8 mouse cellular contexts compared by ENCODE assay signal in genomic region chr2:148572165-148572564, GRCm38 (mm10).
DNase-seq lines count a peak whose midpoint lies in the region; TF ChIP-seq lines count a peak whose summit lies in the region.

No protein-coding gene starts in this region.

- peak; percentile 64 for TF ChIP-seq CTCF in cortical plate, adult 2 months (IDR thresholded peaks at IDR 0.05; ENCODE audit: extremely low read depth, insufficient read depth, low read length)

- H3K4me3 ChIP-seq in cortical plate, adult 2 months (ENCODE audit: insufficient read depth, low read length): no peak overlapping the region

- no peak overlapping the region for H3K27ac ChIP-seq in cortical plate, adult 2 months (ENCODE audit: insufficient read depth, low read length)

- peak; percentile 85 to 86 for DNase-seq in cerebellum, postnatal 10 days
- no peak for DNase-seq in cerebellum, adult 11 months
- DNase-seq in B cell, adult 2 months: peak; percentile 62 to 67
- peak; percentile 79 to 84 for DNase-seq in heart, postnatal 10 days
- DNase-seq in layer of hippocampus, adult 9-10 months (ENCODE audit: low spot score): peak; percentile 59
- DNase-seq in lung, postnatal 14 days: peak; percentile 82
- DNase-seq in spleen, postnatal 4 days (ENCODE audit: low spot score in 2 of 2): peak; percentile 59 to 79

- no peaks in the 10 kb centered on the region for H3K4me1 ChIP-seq in cortical plate, adult 2 months (ENCODE audit: control insufficient read depth, insufficient read depth, low read length)

- intact Hi-C loops in heart, postnatal 10 days (cut with DNase I): loop anchor here (2.0 to 5.0 kb wide), 3 partner anchors 35 to 449 kb away; partner anchors contain the start of gene Thbd

- TF ChIP-seq POLR2A in cortical plate, adult 2 months (IDR thresholded peaks at IDR 0.05; ENCODE audit: extremely low read depth, insufficient read depth, low read length): no peak
